Mouse (Mus musculus): ENCODE measurements at regions not wholly inside any gene's neighbourhood (a gene's known extent, or its start where the extent isn't known, plus 50 kb on each side); places are given as distances from the start of the nearest gene placed in this dataset.
A peak's percentile ranks its signal among the peaks of the same experiment; 100 is the strongest.

GRCm38 (mm10) chr16:51675101-51675500, 355.9 kb upstream of the Cblb start:
- DNase-seq (ENCODE audit: low read depth, low spot score), result no peak

- no peak for DNase-seq (ENCODE audit: low read depth, low spot score)
Observed at GRCm38 (mm10) chr16:51675988-51676387, 355.0 kb upstream of the Cblb start.

GRCm38 (mm10) chr16:51690861-51691260, 340.2 kb upstream of the Cblb start:
- DNase-seq (ENCODE audit: low read depth, low spot score), result no peak

- no peak for DNase-seq (ENCODE audit: low read depth, low spot score)
Observed at GRCm38 (mm10) chr16:51705026-51705425, 326.0 kb upstream of the Cblb start.

GRCm38 (mm10) chr16:51718695-51719094, 312.3 kb upstream of the Cblb start:
- no peak for DNase-seq (ENCODE audit: low read depth, low spot score)

GRCm38 (mm10) chr16:51719637-51720036, 311.4 kb upstream of the Cblb start:
- no peak for DNase-seq (ENCODE audit: low read depth, low spot score)

- DNase-seq (ENCODE audit: low read depth, low spot score), result no peak
Observed at GRCm38 (mm10) chr16:51722682-51723081, 308.3 kb upstream of the Cblb start.

- no peak for DNase-seq (ENCODE audit: low read depth, low spot score)
Observed at GRCm38 (mm10) chr16:51741875-51742274, 289.1 kb upstream of the Cblb start.

GRCm38 (mm10) chr16:51751878-51752277, 279.1 kb upstream of the Cblb start:
- DNase-seq (ENCODE audit: low read depth, low spot score), result no peak

- DNase-seq (ENCODE audit: low read depth, low spot score), result no peak
Observed at GRCm38 (mm10) chr16:51758361-51759227, 272.4 kb upstream of the Cblb start.

GRCm38 (mm10) chr16:51759228-51759647, 271.8 kb upstream of the Cblb start:
- DNase-seq (ENCODE audit: low read depth, low spot score), result no peak

- no peak for DNase-seq (ENCODE audit: low read depth, low spot score)
Observed at GRCm38 (mm10) chr16:51767556-51767955, 263.5 kb upstream of the Cblb start.

- no peak for DNase-seq (ENCODE audit: low read depth, low spot score)
Observed at GRCm38 (mm10) chr16:51778920-51779319, 252.1 kb upstream of the Cblb start.

GRCm38 (mm10) chr16:51795003-51795402, 236.0 kb upstream of the Cblb start:
- DNase-seq (ENCODE audit: low read depth, low spot score), result no peak

- DNase-seq (ENCODE audit: low read depth, low spot score), result peak; percentile 20
Observed at GRCm38 (mm10) chr16:51807323-51807722, 223.7 kb upstream of the Cblb start.

- DNase-seq (ENCODE audit: low read depth, low spot score), result no peak
Observed at GRCm38 (mm10) chr16:51809120-51809519, 221.9 kb upstream of the Cblb start.

GRCm38 (mm10) chr16:51811073-51811472, 220.0 kb upstream of the Cblb start:
- DNase-seq (ENCODE audit: low read depth, low spot score), result no peak

GRCm38 (mm10) chr16:51842770-51843169, 188.3 kb upstream of the Cblb start:
- no peak for DNase-seq (ENCODE audit: low read depth, low spot score)

GRCm38 (mm10) chr16:51845539-51845938, 185.5 kb upstream of the Cblb start:
- no peak for DNase-seq (ENCODE audit: low read depth, low spot score)

GRCm38 (mm10) chr16:51880711-51881110, 150.3 kb upstream of the Cblb start:
- DNase-seq (ENCODE audit: low read depth, low spot score), result no peak

GRCm38 (mm10) chr16:51881127-51881526, 149.9 kb upstream of the Cblb start:
- DNase-seq (ENCODE audit: low read depth, low spot score), result no peak

GRCm38 (mm10) chr16:51883813-51884212, 147.2 kb upstream of the Cblb start:
- DNase-seq (ENCODE audit: low read depth, low spot score), result no peak

- DNase-seq (ENCODE audit: low read depth, low spot score), result no peak
Observed at GRCm38 (mm10) chr16:51887496-51887895, 143.5 kb upstream of the Cblb start.

GRCm38 (mm10) chr16:51905588-51905987, 125.4 kb upstream of the Cblb start:
- DNase-seq (ENCODE audit: low read depth, low spot score), result no peak
